Mouse (Mus musculus): ENCODE measurements at regions not wholly inside any gene's neighbourhood (a gene's known extent, or its start where the extent isn't known, plus 50 kb on each side); places are given as distances from the start of the nearest gene placed in this dataset.

- Histone ChIP-seq H3K4me1 (ENCODE audit: control insufficient read depth, insufficient read depth, low read length) (peaks cover 4% of the 10 kb centered on the region; the same call in 1 of the 2 replicates), H3K27ac (replicated peaks; ENCODE audit: insufficient read depth, low read depth, low read length) (no peak overlapping the region), H3K4me3 (ENCODE audit: insufficient read depth, low read depth, low read length) (no peak overlapping the region), H3K9ac (ENCODE audit: low read depth, low read length) (no peak overlapping the region), H3K79me2 (ENCODE audit: control insufficient read depth, insufficient read depth, low read length) (no peaks in the 10 kb centered on the region), H3K36me3 (ENCODE audit: control insufficient read depth, insufficient read depth, low read length) (no peaks in the 10 kb centered on the region), H3K27me3 (ENCODE audit: control insufficient read depth, insufficient read depth, low read length) (no peaks in the 10 kb centered on the region)
- no peak for DNase-seq (ENCODE audit: extremely low read depth, low read depth, low spot score)
- no peak for TF ChIP-seq CTCF (IDR thresholded peaks at IDR 0.05; ENCODE audit: low read depth, low read length)
- TF ChIP-seq POLR2A (IDR thresholded peaks at IDR 0.05; ENCODE audit: extremely low read depth, insufficient read depth, low read length): no peak
These were observed 117.1 kb upstream of the Acsl4 start for GRCm38 (mm10) chrX:142507475-142507874.

DNA sequence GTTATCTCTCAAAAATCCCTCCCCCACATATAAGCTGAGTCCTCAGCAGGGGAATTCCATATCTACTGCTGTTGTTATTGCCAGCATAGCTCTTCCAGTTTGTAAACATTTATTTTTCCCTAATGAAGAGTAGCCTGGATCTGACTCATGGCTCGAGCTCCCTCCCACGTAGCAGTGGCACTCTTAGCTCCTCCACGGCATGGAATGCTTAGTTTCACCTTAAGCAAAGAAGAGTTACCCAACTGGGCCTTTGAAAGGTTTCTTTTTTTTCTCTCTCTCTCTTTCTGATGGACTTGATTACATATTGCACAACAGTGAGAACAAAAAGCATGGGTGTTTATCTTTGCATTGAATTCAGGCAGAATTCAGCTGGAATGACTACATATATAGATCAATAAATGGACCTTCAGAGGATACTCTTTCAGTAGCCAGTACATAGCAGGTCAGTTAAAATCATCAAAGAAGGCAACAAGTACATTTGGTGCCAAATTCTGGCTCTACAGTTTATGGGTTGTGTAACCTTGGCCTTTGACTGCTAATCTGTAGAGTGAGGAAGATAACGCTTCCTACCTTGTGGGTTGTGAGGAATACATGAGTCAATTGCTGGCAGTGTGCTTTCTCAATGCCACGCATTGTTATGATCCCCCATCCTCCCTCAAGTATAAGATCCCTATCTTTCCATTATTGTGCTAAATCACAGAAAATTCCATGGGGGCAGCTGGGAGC is 126.2 kb upstream of the Acsl4 start:
- 5% methylated on average over 5 of the region's 5 CpGs for WGBS
- Histone ChIP-seq H3K36me3 (ENCODE audit: control insufficient read depth, insufficient read depth, low read length) (no peaks in the 10 kb centered on the region), H3K27me3 (ENCODE audit: control insufficient read depth, insufficient read depth, low read length) (no peaks in the 10 kb centered on the region), H3K4me3 (ENCODE audit: insufficient read depth, low read depth, low read length) (no peak overlapping the region), H3K79me2 (ENCODE audit: control insufficient read depth, insufficient read depth, low read length) (no peaks in the 10 kb centered on the region), H3K9ac (ENCODE audit: low read depth, low read length) (no peak overlapping the region), H3K27ac (replicated peaks; ENCODE audit: insufficient read depth, low read depth, low read length) (peak overlapping the region; percentile 76), H3K4me1 (ENCODE audit: control insufficient read depth, insufficient read depth, low read length) (peaks cover 2% of the 10 kb centered on the region; the same call in 1 of the 2 replicates)
- peak; percentile 75 for DNase-seq (ENCODE audit: extremely low read depth, low read depth, low spot score)
- no peak for TF ChIP-seq CTCF (IDR thresholded peaks at IDR 0.05; ENCODE audit: low read depth, low read length)
- TF ChIP-seq POLR2A (IDR thresholded peaks at IDR 0.05; ENCODE audit: extremely low read depth, insufficient read depth, low read length): no peak

- TF ChIP-seq CTCF (IDR thresholded peaks at IDR 0.05; ENCODE audit: low read depth, low read length) (no peak), POLR2A (IDR thresholded peaks at IDR 0.05; ENCODE audit: extremely low read depth, insufficient read depth, low read length) (no peak)
- WGBS: 95% methylated on average over 5 of the region's 5 CpGs
- no peak for DNase-seq (ENCODE audit: extremely low read depth, low read depth, low spot score)
These were observed 126.9 kb upstream of the Acsl4 start for GRCm38 (mm10) chrX:142517205-142517604.

GRCm38 (mm10) chrX:142521063-142521462 is 130.7 kb upstream of the Acsl4 start:
- DNase-seq (ENCODE audit: extremely low read depth, low read depth, low spot score): peak; percentile 82
- Histone ChIP-seq H3K79me2 (ENCODE audit: control insufficient read depth, insufficient read depth, low read length) (no peaks in the 10 kb centered on the region), H3K36me3 (ENCODE audit: control insufficient read depth, insufficient read depth, low read length) (no peaks in the 10 kb centered on the region), H3K27ac (replicated peaks; ENCODE audit: insufficient read depth, low read depth, low read length) (peak overlapping the region; percentile 72; the same call in 1 of the 2 replicates), H3K9ac (ENCODE audit: low read depth, low read length) (no peak overlapping the region), H3K4me1 (ENCODE audit: control insufficient read depth, insufficient read depth, low read length) (peaks cover 2% of the 10 kb centered on the region; the same call in 1 of the 2 replicates), H3K4me3 (ENCODE audit: insufficient read depth, low read depth, low read length) (no peak overlapping the region), H3K27me3 (ENCODE audit: control insufficient read depth, insufficient read depth, low read length) (no peaks in the 10 kb centered on the region)
- TF ChIP-seq POLR2A (IDR thresholded peaks at IDR 0.05; ENCODE audit: extremely low read depth, insufficient read depth, low read length) (no peak), CTCF (IDR thresholded peaks at IDR 0.05; ENCODE audit: low read depth, low read length) (no peak)
- WGBS: 17% methylated on average over 4 of the region's 4 CpGs

More at GRCm38 (mm10) chrX:142517205-142517604, 126.9 kb upstream of the Acsl4 start:
- no peaks in the 10 kb centered on the region for H3K79me2 ChIP-seq (ENCODE audit: control insufficient read depth, insufficient read depth, low read length)
- H3K27me3 ChIP-seq (ENCODE audit: control insufficient read depth, insufficient read depth, low read length): no peaks in the 10 kb centered on the region
- peaks cover 2% of the 10 kb centered on the region; the same call in 1 of the 2 replicates for H3K4me1 ChIP-seq (ENCODE audit: control insufficient read depth, insufficient read depth, low read length)
- H3K36me3 ChIP-seq (ENCODE audit: control insufficient read depth, insufficient read depth, low read length): no peaks in the 10 kb centered on the region
- no peak overlapping the region for H3K9ac ChIP-seq (ENCODE audit: low read depth, low read length)
- no peak overlapping the region for H3K4me3 ChIP-seq (ENCODE audit: insufficient read depth, low read depth, low read length)
- peak overlapping the region; percentile 57 for H3K27ac ChIP-seq (replicated peaks; ENCODE audit: insufficient read depth, low read depth, low read length)

GRCm38 (mm10) chrX:142526953-142527352 is 136.6 kb upstream of the Acsl4 start:
- Histone ChIP-seq H3K4me1 (ENCODE audit: control insufficient read depth, insufficient read depth, low read length) (no peaks in the 10 kb centered on the region), H3K4me3 (ENCODE audit: insufficient read depth, low read depth, low read length) (no peak overlapping the region), H3K27me3 (ENCODE audit: control insufficient read depth, insufficient read depth, low read length) (no peaks in the 10 kb centered on the region), H3K36me3 (ENCODE audit: control insufficient read depth, insufficient read depth, low read length) (no peaks in the 10 kb centered on the region), H3K79me2 (ENCODE audit: control insufficient read depth, insufficient read depth, low read length) (no peaks in the 10 kb centered on the region), H3K9ac (ENCODE audit: low read depth, low read length) (no peak overlapping the region), H3K27ac (replicated peaks; ENCODE audit: insufficient read depth, low read depth, low read length) (no peak overlapping the region)
- DNase-seq (ENCODE audit: extremely low read depth, low read depth, low spot score): peak; percentile 45
- 39% methylated on average over 1 of the region's 1 CpGs for WGBS
- no peak for TF ChIP-seq POLR2A (IDR thresholded peaks at IDR 0.05; ENCODE audit: extremely low read depth, insufficient read depth, low read length)
- peak; percentile 56 for TF ChIP-seq CTCF (IDR thresholded peaks at IDR 0.05; ENCODE audit: low read depth, low read length)

DNA sequence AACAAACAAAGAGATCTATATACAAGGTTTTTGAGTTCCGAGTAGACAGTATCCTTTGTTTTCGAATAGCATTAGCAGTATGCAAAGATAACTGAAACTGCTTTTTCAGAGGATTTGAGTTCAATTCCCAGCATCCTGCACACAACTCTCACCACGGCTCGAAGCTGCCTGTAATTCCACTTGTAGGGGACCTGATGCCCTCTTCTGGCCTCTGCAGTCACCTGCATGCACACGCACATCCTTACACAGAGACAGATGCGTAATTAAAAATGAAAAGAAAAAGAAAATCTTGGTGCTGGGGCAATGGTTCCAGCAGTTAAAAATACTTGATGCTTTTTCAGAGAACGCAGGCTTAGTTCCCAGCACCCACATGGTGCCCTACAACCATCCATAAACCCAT is 139.6 kb upstream of the Acsl4 start:
- Histone ChIP-seq H3K79me2 (ENCODE audit: control insufficient read depth, insufficient read depth, low read length) (no peaks in the 10 kb centered on the region), H3K36me3 (ENCODE audit: control insufficient read depth, insufficient read depth, low read length) (no peaks in the 10 kb centered on the region), H3K4me1 (ENCODE audit: control insufficient read depth, insufficient read depth, low read length) (no peaks in the 10 kb centered on the region), H3K27ac (replicated peaks; ENCODE audit: insufficient read depth, low read depth, low read length) (no peak overlapping the region), H3K9ac (ENCODE audit: low read depth, low read length) (no peak overlapping the region), H3K27me3 (ENCODE audit: control insufficient read depth, insufficient read depth, low read length) (no peaks in the 10 kb centered on the region), H3K4me3 (ENCODE audit: insufficient read depth, low read depth, low read length) (no peak overlapping the region)
- 60% methylated on average over 7 of the region's 7 CpGs for WGBS
- TF ChIP-seq POLR2A (IDR thresholded peaks at IDR 0.05; ENCODE audit: extremely low read depth, insufficient read depth, low read length) (no peak), CTCF (IDR thresholded peaks at IDR 0.05; ENCODE audit: low read depth, low read length) (peak; percentile 72)
- DNase-seq (ENCODE audit: extremely low read depth, low read depth, low spot score): peak; percentile 18

Data from liver, adult 2 months (tissue).